Mouse (Mus musculus) liver, embryonic 14.5 days (tissue): ENCODE measurements around the gene Cat.

Source experiments
- CTCF ChIP-seq: IDR thresholded peaks from 2 replicates; pipeline ENCODE4 v1.5.1; 2016; ENCODE audit warnings: antibody characterized with exemption, low read depth, control low read depth
- EP300 ChIP-seq: IDR thresholded peaks from 2 replicates; pipeline ENCODE4 v1.6.1; 2016; ENCODE audit warnings: antibody characterized with exemption, low read depth

GRCm38 (mm10) chr2:103473362-103473761 lies 11.6 kb downstream of the Cat start:
- TF ChIP-seq CTCF (no peak), EP300 (no peak)
